Mouse (Mus musculus) bone marrow macrophage, adult 2 months (primary cell): ENCODE data around the gene Ppfia3.

Experiments
- CTCF ChIP-seq: IDR thresholded peaks from 2 replicates; pipeline ENCODE4 v1.5.1; 2012; ENCODE audit warnings: low read depth, mild to moderate bottlenecking, low read length, moderate library complexity
- POLR2A ChIP-seq: IDR thresholded peaks from 2 replicates; pipeline ENCODE4 v1.6.1; 2012; ENCODE audit warnings: mild to moderate bottlenecking, low read depth, low read length, borderline replicate concordance

GRCm38 (mm10) chr7:45302626-45303025 is 64.2 kb downstream of the Ppfia3 start:
- TF ChIP-seq CTCF (no peak), POLR2A (no peak)
